Mouse (Mus musculus) ES-E14 (cell line): ENCODE measurements around the gene Slc10a7.

Source experiments
- HCFC1 ChIP-seq: IDR thresholded peaks from 2 replicates; pipeline ENCODE4 v1.6.1; 2012; ENCODE audit warnings: low read length, inconsistent platforms, borderline replicate concordance; ENCODE audit not compliant: insufficient read depth
- MAFK ChIP-seq: IDR thresholded peaks from 2 replicates; pipeline ENCODE4 v1.6.1; 2014; ENCODE audit warnings: mild to moderate bottlenecking, low read depth, low read length, inconsistent platforms; ENCODE audit not compliant: insufficient read depth

GRCm38 (mm10) chr8:78510094-78510493 lies 948 bp downstream of the Slc10a7 start:
- no peak for TF ChIP-seq HCFC1
- TF ChIP-seq MAFK, result no peak
